Mouse (Mus musculus): ENCODE data around the gene Fcho1.
"Not testable (repeated sequence)": the region's sequence is repeated elsewhere in the genome, so short reads cannot be mapped to it uniquely, and the experiment has no call there.

GRCm38 (mm10) chr8:71747082-71747481 is 21.6 kb upstream of the Fcho1 start:
- TF ChIP-seq CTCF (conservative IDR thresholded peaks at IDR 0.05; ENCODE audit: low read length); POU5F1 (IDR thresholded peaks at IDR 0.05; ENCODE audit: borderline replicate concordance, low read length); NANOG (IDR thresholded peaks at IDR 0.05; ENCODE audit: borderline replicate concordance, low read length): not testable (repeated sequence)
